Mouse (Mus musculus) midbrain, embryonic 11.5 days (tissue): ENCODE results near the gene Chst3. TPM values are rescaled to one million over a fixed set of nuclear protein-coding genes. Genes with fewer than 3 reads are reported as not detected.
"Not testable (repeated sequence)": the region's sequence is repeated elsewhere in the genome, so short reads cannot be mapped to it uniquely, and the experiment has no call there.

Source experiments
- ATAC-seq: fragments of 200-750 bp; cut with Nextera tagmentation; 2 replicates; pipeline ENCODE4 v1.8.0; 2017; ENCODE audit warnings: moderate TSS enrichment, moderate library complexity; ENCODE audit not compliant: low FRiP score
- DNase-seq: peaks from one replicate; pipeline ENCODE4 v3.0.0; 2015; ENCODE audit warnings: low spot score; ENCODE audit errors: missing footprints
- H3K27ac ChIP-seq: fragments of 300-500 bp; sonication (generic); 2 replicates; pipeline ENCODE4 v1.5.1; 2014; ENCODE audit warnings: low read depth, low read length
- H3K27me3 ChIP-seq: fragments of 300-500 bp; sonication (generic); 2 replicates; pipeline ENCODE4 v1.6.1; 2014; ENCODE audit warnings: mild to moderate bottlenecking, low read length, moderate library complexity, mixed read lengths; ENCODE audit not compliant: control insufficient read depth, insufficient read depth
- H3K36me3 ChIP-seq: fragments of 300-500 bp; sonication (generic); 2 replicates; pipeline ENCODE4 v1.6.1; 2014; ENCODE audit warnings: mild to moderate bottlenecking, low read length, moderate library complexity, mixed read lengths; ENCODE audit not compliant: control insufficient read depth, insufficient read depth
- H3K4me1 ChIP-seq: fragments of 300-500 bp; sonication (generic); 2 replicates; pipeline ENCODE4 v1.6.1; 2014; ENCODE audit warnings: low read length; ENCODE audit not compliant: control insufficient read depth, insufficient read depth
- H3K4me2 ChIP-seq: fragments of 300-500 bp; sonication (generic); 2 replicates; pipeline ENCODE4 v1.6.1; 2014; ENCODE audit warnings: mild to moderate bottlenecking, moderate library complexity
- H3K4me3 ChIP-seq: fragments of 300-500 bp; sonication (generic); 2 replicates; pipeline ENCODE4 v1.5.1; 2014; ENCODE audit warnings: low read depth, low read length
- H3K9ac ChIP-seq: fragments of 300-500 bp; sonication (generic); 2 replicates; pipeline ENCODE4 v1.6.1; 2014; ENCODE audit warnings: low read length
- H3K9me3 ChIP-seq: fragments of 300-500 bp; sonication (generic); 2 replicates; pipeline ENCODE4 v1.6.1; 2016; ENCODE audit warnings: low read length; ENCODE audit not compliant: control insufficient read depth
- WGBS: fragments of 180-500 bp; shearing (Covaris S2); extraction: QIAGEN DNeasy Blood & Tissue Kit; methylation state at CpG from one replicate; pipeline ENCODE4 v1.1.7; 2014; 5-methylcytosine and 5-hydroxymethylcytosine counted together
- polyA plus RNA-seq: library from polyadenylated mRNA; unstranded; fragments of >200 nt; fragmentation: Nextera tagmentation; extraction: Ambion mirVana; gene quantifications from 2 replicates; pipeline ENCODE4 v1.2.1, GENCODE M21; 2014

The Chst3 gene
- polyA plus RNA-seq, 1 experiment from 2014 or later, result 1.2 TPM

DNA sequence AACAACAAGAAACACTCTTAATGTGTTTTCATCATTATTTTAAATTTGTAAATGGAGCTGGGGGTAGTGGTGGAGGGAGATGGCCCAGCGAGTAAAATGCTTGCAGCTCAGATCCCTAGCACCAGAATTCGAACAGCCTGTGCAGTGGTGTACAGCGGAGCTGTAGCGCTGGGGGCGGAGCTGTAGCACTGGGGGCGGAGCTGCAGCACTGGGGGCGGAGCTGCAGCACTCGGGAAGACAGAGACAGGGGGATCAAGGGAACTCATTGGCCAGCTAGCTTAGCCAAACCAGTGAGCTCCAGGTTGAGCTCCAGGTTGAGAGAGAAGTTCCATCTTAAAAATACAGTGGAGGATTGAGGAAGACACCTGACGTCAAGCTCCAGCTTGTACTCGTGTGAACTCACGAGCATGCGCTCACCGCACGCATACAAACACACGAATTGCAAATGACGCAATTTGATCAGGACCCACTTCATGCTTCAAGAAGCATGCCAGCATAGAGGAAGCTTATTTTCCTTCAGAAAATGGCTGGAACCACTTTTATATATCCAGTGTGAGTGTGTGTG is 38.3 kb upstream of the Chst3 start:
- Histone ChIP-seq H3K9me3 (no peaks in the 10 kb centered on the region), H3K36me3 (no peaks in the 10 kb centered on the region), H3K4me2 (no peak overlapping the region), H3K4me3 (no peak overlapping the region), H3K4me1 (no peaks in the 10 kb centered on the region), H3K27ac (no peak overlapping the region), H3K9ac (no peak overlapping the region), H3K27me3 (no peaks in the 10 kb centered on the region)
- 56% methylated on average over 16 of the region's 16 CpGs for WGBS
- ATAC-seq (no peak), DNase-seq (no peak)

DNA sequence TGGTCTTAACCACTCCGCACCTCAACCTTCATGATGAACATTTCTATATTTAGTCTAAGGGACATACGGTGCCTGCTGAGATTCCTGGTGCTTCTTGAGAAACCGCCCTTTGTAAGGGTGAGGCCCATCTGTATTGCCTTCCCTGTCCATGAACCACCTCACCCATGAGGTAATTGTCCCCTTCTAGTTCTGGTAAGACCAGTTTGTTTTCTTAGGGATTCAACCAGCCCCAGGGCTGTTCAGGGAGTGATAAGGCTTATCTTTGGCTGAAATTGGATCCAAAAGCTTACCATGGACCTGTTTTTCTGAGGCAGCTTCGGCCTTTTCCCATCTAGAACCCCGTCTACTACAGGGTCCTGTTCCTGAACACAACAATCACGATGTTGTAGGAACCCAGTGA is 37.0 kb upstream of the Chst3 start:
- Histone ChIP-seq H3K27ac (no peak overlapping the region), H3K4me2 (no peak overlapping the region), H3K9me3 (no peaks in the 10 kb centered on the region), H3K36me3 (no peaks in the 10 kb centered on the region), H3K4me1 (no peaks in the 10 kb centered on the region), H3K9ac (no peak overlapping the region), H3K4me3 (no peak overlapping the region), H3K27me3 (no peaks in the 10 kb centered on the region)
- 89% methylated on average over 6 of the region's 6 CpGs for WGBS
- no peak for DNase-seq
- no peak for ATAC-seq

DNA sequence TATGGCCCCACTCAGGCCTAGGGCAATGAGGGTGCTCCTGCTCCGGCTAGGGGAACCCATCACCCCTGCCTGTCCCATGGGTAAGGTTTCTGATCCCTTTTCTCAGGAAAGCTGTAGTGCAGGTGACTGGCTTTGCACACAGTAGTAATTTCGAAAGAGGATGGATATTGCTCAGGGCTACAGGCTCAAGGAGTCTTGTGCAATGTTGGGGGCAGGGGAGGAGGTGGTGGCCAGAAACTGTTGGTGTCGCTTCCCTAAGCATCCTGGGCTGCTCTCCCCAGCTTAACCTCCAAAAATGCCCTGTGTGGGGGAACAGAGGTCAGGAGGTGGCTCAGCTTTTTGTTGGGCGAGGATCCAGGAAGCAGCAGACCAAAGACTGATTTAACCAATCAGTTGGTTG is 33.5 kb upstream of the Chst3 start:
- Histone ChIP-seq H3K9me3 (no peaks in the 10 kb centered on the region), H3K4me2 (no peak overlapping the region), H3K9ac (no peak overlapping the region), H3K4me3 (no peak overlapping the region), H3K36me3 (no peaks in the 10 kb centered on the region), H3K27ac (no peak overlapping the region), H3K4me1 (no peaks in the 10 kb centered on the region), H3K27me3 (no peaks in the 10 kb centered on the region)
- DNase-seq (peak; percentile 49), ATAC-seq (no peak)
- 72% methylated on average over 4 of the region's 4 CpGs for WGBS

DNA sequence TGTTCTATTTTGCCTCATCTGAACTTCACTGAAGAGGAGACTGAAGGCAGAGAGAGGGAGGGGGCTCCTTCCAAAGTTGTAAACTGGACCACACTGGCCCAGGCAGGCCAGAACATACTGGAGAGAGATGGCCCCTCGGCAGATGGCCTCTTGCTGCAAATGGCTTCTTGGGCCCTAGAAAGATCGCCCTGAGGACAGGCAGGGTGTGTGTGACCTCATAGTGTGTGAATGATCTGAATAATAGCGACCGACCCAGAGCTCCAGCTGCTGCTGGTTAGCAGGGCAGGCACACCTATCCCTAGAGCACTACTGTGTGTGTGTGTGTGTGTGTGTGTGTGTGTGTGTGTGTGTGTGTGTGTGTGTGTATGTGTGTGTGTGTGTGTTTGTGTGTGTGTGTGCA is 33.1 kb upstream of the Chst3 start:
- 84% methylated on average over 4 of the region's 4 CpGs for WGBS
- Histone ChIP-seq H3K27me3 (no peaks in the 10 kb centered on the region), H3K4me1 (no peaks in the 10 kb centered on the region), H3K4me2 (no peak overlapping the region), H3K27ac (no peak overlapping the region), H3K4me3 (no peak overlapping the region), H3K36me3 (no peaks in the 10 kb centered on the region), H3K9me3 (no peaks in the 10 kb centered on the region), H3K9ac (no peak overlapping the region)
- ATAC-seq (no peak), DNase-seq (no peak)

- WGBS, result 85% methylated on average over 13 of the region's 13 CpGs
- H3K4me1 ChIP-seq, result no peaks in the 10 kb centered on the region
- no peak overlapping the region for H3K4me2 ChIP-seq
- no peak overlapping the region for H3K27ac ChIP-seq
- no peak overlapping the region for H3K9ac ChIP-seq
- no peaks in the 10 kb centered on the region for H3K36me3 ChIP-seq
- DNase-seq, result no peak
- H3K27me3 ChIP-seq, result no peaks in the 10 kb centered on the region
- ATAC-seq, result no peak
- H3K9me3 ChIP-seq, result no peaks in the 10 kb centered on the region
- H3K4me3 ChIP-seq, result no peak overlapping the region
Observed at GRCm38 (mm10) chr10:60250426-60250965, 31.4 kb upstream of the Chst3 start.

DNA sequence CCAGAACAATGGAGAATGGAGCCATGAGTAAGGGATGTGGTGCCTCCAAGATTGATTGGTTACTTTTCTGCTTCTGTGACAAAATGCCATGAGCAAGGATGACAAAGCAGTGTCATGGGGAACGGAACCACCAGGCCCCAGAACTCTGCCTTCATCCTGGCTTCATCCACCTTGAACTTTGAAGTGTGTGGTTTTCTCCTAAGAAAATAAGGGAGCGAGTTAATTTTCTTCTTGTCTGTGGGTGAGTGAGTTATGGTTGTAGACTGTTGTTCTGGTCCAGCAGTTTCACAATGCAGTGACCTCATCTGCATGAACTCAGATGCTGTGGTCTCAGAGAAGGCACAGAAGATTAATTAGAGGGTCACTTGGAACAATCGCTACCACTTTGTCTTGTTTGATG is 29.3 kb upstream of the Chst3 start:
- H3K27ac ChIP-seq, H3K4me2 ChIP-seq, H3K9ac ChIP-seq, H3K4me1 ChIP-seq, H3K9me3 ChIP-seq, H3K4me3 ChIP-seq, ATAC-seq, H3K36me3 ChIP-seq, H3K27me3 ChIP-seq, DNase-seq: not testable (repeated sequence)
- 93% methylated on average over 3 of the region's 3 CpGs for WGBS

GRCm38 (mm10) chr10:60246519-60246918 is 27.5 kb upstream of the Chst3 start:
- 23% methylated on average over 5 of the region's 5 CpGs for WGBS
- ATAC-seq, result peak; percentile 46; the same call in 1 of the 2 replicates

DNA sequence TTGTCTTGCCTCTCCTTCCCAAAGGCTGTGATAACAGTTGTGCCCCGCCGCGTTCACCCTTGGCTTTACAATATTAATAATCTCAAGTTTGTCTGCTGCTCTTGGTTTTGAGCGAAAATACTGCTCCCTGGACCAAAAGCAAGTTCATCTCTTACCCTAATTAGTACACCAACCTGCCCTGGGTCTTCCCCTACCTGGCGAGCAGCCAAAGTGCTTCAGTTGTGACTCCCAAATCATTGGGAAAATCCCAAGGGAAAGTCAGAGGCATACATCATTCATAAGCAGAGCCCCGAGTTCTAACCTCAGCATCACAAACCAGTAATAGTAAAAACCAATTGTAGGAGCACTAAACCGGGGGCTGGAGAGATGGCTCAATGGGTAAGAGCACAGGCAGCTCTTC is 26.6 kb upstream of the Chst3 start:
- Histone ChIP-seq H3K4me1 (no peaks in the 10 kb centered on the region), H3K9ac (no peak overlapping the region), H3K27me3 (no peaks in the 10 kb centered on the region), H3K4me2 (no peak overlapping the region), H3K36me3 (no peaks in the 10 kb centered on the region), H3K9me3 (no peaks in the 10 kb centered on the region), H3K27ac (no peak overlapping the region), H3K4me3 (no peak overlapping the region)
- ATAC-seq, result no peak
- DNase-seq, result no peak
- WGBS, result 83% methylated on average over 7 of the region's 7 CpGs

More at GRCm38 (mm10) chr10:60246519-60246918, 27.5 kb upstream of the Chst3 start:
- no peaks in the 10 kb centered on the region for H3K36me3 ChIP-seq
- no peak overlapping the region for H3K4me2 ChIP-seq
- no peaks in the 10 kb centered on the region for H3K4me1 ChIP-seq
- peak; percentile 94 for DNase-seq
- H3K27me3 ChIP-seq, result no peaks in the 10 kb centered on the region
- H3K9ac ChIP-seq, result no peak overlapping the region
- no peak overlapping the region for H3K27ac ChIP-seq
- no peaks in the 10 kb centered on the region for H3K9me3 ChIP-seq
- H3K4me3 ChIP-seq, result no peak overlapping the region

GRCm38 (mm10) chr10:60245041-60245440 is 26.0 kb upstream of the Chst3 start:
- Histone ChIP-seq H3K4me2 (no peak overlapping the region), H3K9me3 (no peaks in the 10 kb centered on the region), H3K4me3 (no peak overlapping the region), H3K36me3 (no peaks in the 10 kb centered on the region), H3K9ac (no peak overlapping the region), H3K27ac (no peak overlapping the region), H3K4me1 (no peaks in the 10 kb centered on the region), H3K27me3 (no peaks in the 10 kb centered on the region)
- ATAC-seq (peak; percentile 64; the same call in 1 of the 2 replicates), DNase-seq (peak; percentile 100)
- 7% methylated on average over 8 of the region's 8 CpGs for WGBS
